Mouse (Mus musculus) forebrain, embryonic 12.5 days (tissue): ENCODE data around the gene Yipf4. TPM values are rescaled to one million over a fixed set of nuclear protein-coding genes. Genes with fewer than 3 reads are reported as not detected.

ENCODE experiments used
- ATAC-seq: fragments of 200-750 bp; cut with Nextera tagmentation; 2 replicates; pipeline ENCODE4 v1.8.0; 2017; ENCODE audit warnings: moderate TSS enrichment; ENCODE audit not compliant: low FRiP score
- H3K27ac ChIP-seq: fragments of 300-500 bp; sonication (generic); 2 replicates; pipeline ENCODE4 v1.5.1; 2016; ENCODE audit warnings: mild to moderate bottlenecking
- H3K27me3 ChIP-seq: fragments of 300-500 bp; sonication (generic); 2 replicates; pipeline ENCODE4 v1.6.1; 2016; ENCODE audit warnings: mild to moderate bottlenecking
- H3K36me3 ChIP-seq: fragments of 300-500 bp; sonication (generic); replicated peaks from 2 replicates; pipeline ENCODE4 v1.6.1; 2016; ENCODE audit warnings: mild to moderate bottlenecking
- H3K4me1 ChIP-seq: fragments of 300-500 bp; sonication (generic); 2 replicates; pipeline ENCODE4 v1.6.1; 2016
- H3K4me2 ChIP-seq: fragments of 300-500 bp; sonication (generic); 2 replicates; pipeline ENCODE4 v1.6.1; 2016; ENCODE audit warnings: mild to moderate bottlenecking, moderate library complexity
- H3K4me3 ChIP-seq: fragments of 300-500 bp; sonication (generic); replicated peaks from 2 replicates; pipeline ENCODE4 v1.5.1; 2016; ENCODE audit warnings: mild to moderate bottlenecking
- H3K9ac ChIP-seq: fragments of 300-500 bp; sonication (generic); 2 replicates; pipeline ENCODE4 v1.6.1; 2016; ENCODE audit warnings: mild to moderate bottlenecking
- H3K9me3 ChIP-seq: fragments of 300-500 bp; sonication (generic); 2 replicates; pipeline ENCODE4 v1.6.1; 2016
- WGBS: fragments of 180-500 bp; shearing (Covaris S2); methylation state at CpG from one replicate; pipeline ENCODE4 v1.1.7; 2016; 5-methylcytosine and 5-hydroxymethylcytosine counted together
- polyA plus RNA-seq: library from polyadenylated mRNA; unstranded; fragments of >200 nt; fragmentation: Nextera tagmentation; extraction: Ambion mirVana; gene quantifications from 2 replicates; pipeline ENCODE4 v1.2.1, GENCODE M21; 2016

Gene Yipf4
- polyA plus RNA-seq, 1 experiment from 2014 or later: 54.9 TPM

DNA sequence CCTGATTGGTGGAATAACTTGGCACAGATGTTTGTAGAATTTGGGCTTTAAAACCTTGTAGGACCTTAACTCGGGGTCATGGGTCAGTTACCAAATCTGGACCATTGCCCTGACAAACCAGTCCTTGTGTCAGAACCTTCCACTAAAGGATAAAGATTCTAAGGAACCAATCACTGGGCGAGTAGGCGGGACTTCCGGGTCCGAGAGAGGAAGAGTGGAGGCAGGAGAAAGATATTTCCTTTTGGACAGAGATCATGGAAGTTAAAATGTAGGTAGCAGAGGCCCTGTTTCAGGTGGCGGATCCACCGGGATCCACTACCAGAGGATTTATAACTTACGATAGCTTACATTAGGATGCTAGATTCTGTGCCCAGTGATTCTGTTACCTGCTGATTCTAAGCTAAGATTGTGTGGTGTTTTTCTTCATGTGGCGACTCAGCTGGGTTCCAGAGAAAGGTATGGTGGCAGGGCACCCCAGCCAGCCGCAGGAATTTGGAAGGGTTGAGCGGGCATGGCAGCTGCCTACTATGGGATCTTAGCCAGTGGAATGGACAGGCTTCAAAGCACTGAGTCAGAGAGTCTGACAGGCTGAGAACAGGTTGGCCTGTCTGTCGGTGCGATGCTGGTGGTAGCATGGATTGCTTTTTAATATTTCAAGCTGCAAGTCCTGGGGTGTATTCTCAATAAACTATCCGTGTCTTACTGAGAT is 8.8 kb upstream of the Yipf4 start:
- no peaks in the 10 kb centered on the region for H3K27me3 ChIP-seq
- no peaks in the 10 kb centered on the region for H3K4me1 ChIP-seq
- ATAC-seq: no peak
- WGBS: 88% methylated on average over 14 of the region's 14 CpGs
- H3K4me3 ChIP-seq: no peak overlapping the region
- H3K9me3 ChIP-seq: no peaks in the 10 kb centered on the region
- H3K36me3 ChIP-seq: no peaks in the 10 kb centered on the region
- no peak overlapping the region for H3K27ac ChIP-seq
- no peak overlapping the region for H3K4me2 ChIP-seq
- no peak overlapping the region for H3K9ac ChIP-seq

- H3K4me2 ChIP-seq: peak overlapping the region; percentile 69
- WGBS: under 1% methylated on average over 12 of the region's 12 CpGs
Measured at GRCm38 (mm10) chr17:74489901-74490220, 568 bp downstream of the Yipf4 start.

GRCm38 (mm10) chr17:74491565-74491964 is 2.3 kb downstream of the Yipf4 start:
- ATAC-seq: no peak
- H3K36me3 ChIP-seq: peaks cover 29% of the 10 kb centered on the region
- no peaks in the 10 kb centered on the region for H3K9me3 ChIP-seq
- H3K9ac ChIP-seq: no peak overlapping the region
- H3K4me2 ChIP-seq: no peak overlapping the region
- 91% methylated on average over 3 of the region's 3 CpGs for WGBS
- H3K4me1 ChIP-seq: peaks cover 6% of the 10 kb centered on the region
- no peak overlapping the region for H3K27ac ChIP-seq
- H3K27me3 ChIP-seq: no peaks in the 10 kb centered on the region; the same call in 1 of the 2 replicates
- H3K4me3 ChIP-seq: no peak overlapping the region

More at GRCm38 (mm10) chr17:74489901-74490220, 568 bp downstream of the Yipf4 start:
- peak overlapping the region; percentile 80 for H3K27ac ChIP-seq
- ATAC-seq: no peak
- H3K9ac ChIP-seq: peak overlapping the region; percentile 91
- peak overlapping the region; percentile 99 for H3K4me3 ChIP-seq
- no peaks in the 10 kb centered on the region for H3K9me3 ChIP-seq
- H3K27me3 ChIP-seq: no peaks in the 10 kb centered on the region; the same call in 1 of the 2 replicates
- H3K4me1 ChIP-seq: peaks cover 6% of the 10 kb centered on the region
- H3K36me3 ChIP-seq: peaks cover 20% of the 10 kb centered on the region

DNA sequence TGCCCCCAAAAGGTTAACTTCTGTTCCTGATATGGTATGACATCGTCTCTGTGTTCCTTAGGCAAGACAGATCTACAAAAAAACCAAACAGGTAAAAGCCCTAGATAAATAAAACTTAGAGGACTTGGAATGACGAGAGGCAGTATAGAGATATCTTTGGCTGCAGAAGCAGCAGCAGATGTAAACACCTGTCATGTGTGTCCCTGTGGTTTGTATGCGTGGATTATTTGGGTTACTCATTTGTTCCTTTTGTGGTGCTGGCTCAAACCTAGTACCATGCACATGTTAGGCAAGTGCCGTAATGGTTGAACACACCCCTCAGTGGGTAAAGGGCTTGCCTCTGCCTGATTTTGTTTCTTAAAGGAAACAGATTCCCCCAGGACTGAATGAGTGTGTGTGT is 10.9 kb downstream of the Yipf4 start:
- Histone ChIP-seq H3K4me2 (no peak overlapping the region), H3K4me1 (no peaks in the 10 kb centered on the region), H3K9ac (no peak overlapping the region), H3K27me3 (no peaks in the 10 kb centered on the region), H3K36me3 (peaks cover 39% of the 10 kb centered on the region), H3K9me3 (no peaks in the 10 kb centered on the region), H3K27ac (no peak overlapping the region), H3K4me3 (no peak overlapping the region)
- 96% methylated on average over 4 of the region's 4 CpGs for WGBS
- no peak for ATAC-seq

DNA sequence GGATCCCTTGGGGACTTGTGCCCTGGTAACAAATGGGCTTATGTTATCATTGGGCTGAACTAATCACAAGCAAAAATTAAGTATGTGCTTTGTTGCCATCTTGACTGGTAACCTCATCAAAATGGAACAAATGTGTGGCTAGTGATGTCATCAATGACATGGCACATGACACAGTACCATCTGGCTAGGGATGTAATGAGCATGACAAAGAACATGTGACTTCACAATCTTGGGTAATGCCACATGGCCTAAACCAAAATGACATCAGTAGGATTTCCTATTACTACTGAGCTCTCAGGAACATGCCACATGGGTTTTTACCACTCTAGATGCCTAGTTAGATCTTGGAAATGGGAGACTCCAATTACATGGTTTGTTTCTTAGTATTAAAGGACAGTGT is 11.8 kb downstream of the Yipf4 start:
- H3K36me3 ChIP-seq: peaks cover 32% of the 10 kb centered on the region
- no peak overlapping the region for H3K27ac ChIP-seq
- no peak for ATAC-seq
- no peak overlapping the region for H3K9ac ChIP-seq
- H3K9me3 ChIP-seq: no peaks in the 10 kb centered on the region
- no peaks in the 10 kb centered on the region for H3K4me1 ChIP-seq
- no peak overlapping the region for H3K4me3 ChIP-seq
- H3K27me3 ChIP-seq: no peaks in the 10 kb centered on the region
- no peak overlapping the region for H3K4me2 ChIP-seq

DNA sequence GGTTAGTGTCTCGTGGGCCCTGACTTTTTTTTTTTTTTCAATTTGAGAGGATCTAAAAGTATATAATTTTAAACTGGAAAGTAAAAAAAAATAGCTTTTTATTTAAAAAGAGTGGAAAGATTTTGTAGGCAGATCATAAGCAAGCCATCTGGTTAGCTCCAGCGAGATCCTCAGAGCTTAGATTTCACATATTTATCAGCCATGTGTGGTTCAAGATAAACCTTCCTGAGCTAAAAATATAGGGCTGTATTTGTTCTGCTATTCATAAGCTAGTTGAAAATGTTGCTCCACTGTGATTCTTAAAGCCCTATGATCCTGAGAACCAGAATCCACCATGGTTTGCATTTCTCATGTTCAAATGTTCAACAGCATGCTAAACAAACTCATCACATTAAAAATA is 18.6 kb downstream of the Yipf4 start:
- no peaks in the 10 kb centered on the region for H3K27me3 ChIP-seq
- H3K36me3 ChIP-seq: no peaks in the 10 kb centered on the region
- H3K4me3 ChIP-seq: no peak overlapping the region
- no peak for ATAC-seq
- 84% methylated on average over 2 of the region's 2 CpGs for WGBS
- no peak overlapping the region for H3K9ac ChIP-seq
- H3K27ac ChIP-seq: no peak overlapping the region
- H3K9me3 ChIP-seq: no peaks in the 10 kb centered on the region
- H3K4me2 ChIP-seq: no peak overlapping the region
- H3K4me1 ChIP-seq: no peaks in the 10 kb centered on the region

DNA sequence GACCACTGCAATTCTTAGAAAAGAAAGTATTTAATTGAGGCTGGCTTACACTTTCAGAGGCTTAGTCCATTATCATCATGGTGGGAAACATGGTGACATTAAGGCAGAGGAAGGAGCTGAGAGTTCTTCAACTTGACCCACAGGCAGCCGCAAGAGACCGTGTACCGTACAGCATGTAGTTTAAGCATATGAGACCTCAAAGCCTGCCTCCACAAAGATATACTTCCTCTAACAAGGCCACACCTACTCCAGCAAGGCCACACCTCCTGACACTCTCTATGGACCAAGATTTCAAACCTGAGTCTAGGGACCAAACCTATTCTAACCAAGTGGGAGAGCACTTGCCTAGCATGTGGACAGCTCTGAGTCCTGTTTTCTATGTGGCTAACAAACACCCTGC is 19.3 kb downstream of the Yipf4 start:
- Histone ChIP-seq H3K27me3 (no peaks in the 10 kb centered on the region), H3K4me3 (no peak overlapping the region), H3K9ac (no peak overlapping the region), H3K9me3 (no peaks in the 10 kb centered on the region), H3K4me2 (no peak overlapping the region), H3K36me3 (no peaks in the 10 kb centered on the region), H3K27ac (no peak overlapping the region), H3K4me1 (no peaks in the 10 kb centered on the region)
- 90% methylated on average over 3 of the region's 3 CpGs for WGBS
- ATAC-seq: no peak

DNA sequence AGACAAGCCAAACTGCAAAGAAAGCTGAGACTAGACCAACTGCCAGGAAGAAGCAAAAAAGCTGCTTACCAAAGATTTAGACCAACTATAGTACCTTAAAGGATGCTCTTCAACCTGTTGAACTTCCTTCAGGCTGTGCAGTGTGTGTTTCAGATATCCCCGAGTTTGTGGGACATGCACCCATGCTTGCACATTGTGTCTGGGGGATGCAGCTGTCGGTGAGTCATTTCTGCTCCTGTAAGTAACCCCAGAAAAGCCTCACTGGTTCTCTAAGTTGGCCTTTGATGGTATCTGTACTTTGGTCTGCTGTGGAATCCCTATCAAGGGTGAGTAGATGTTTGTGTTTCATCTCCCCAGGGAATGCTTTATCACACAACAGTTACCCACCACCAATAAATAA is 23.0 kb downstream of the Yipf4 start:
- WGBS: 86% methylated on average over 2 of the region's 2 CpGs
- Histone ChIP-seq H3K4me1 (no peaks in the 10 kb centered on the region), H3K4me2 (no peak overlapping the region), H3K27me3 (no peaks in the 10 kb centered on the region), H3K9ac (no peak overlapping the region), H3K27ac (no peak overlapping the region), H3K4me3 (no peak overlapping the region), H3K36me3 (no peaks in the 10 kb centered on the region), H3K9me3 (no peaks in the 10 kb centered on the region)
- no peak for ATAC-seq

- Histone ChIP-seq H3K9me3 (no peaks in the 10 kb centered on the region), H3K4me1 (peaks cover 7% of the 10 kb centered on the region), H3K36me3 (no peaks in the 10 kb centered on the region), H3K4me3 (no peak overlapping the region), H3K27me3 (no peaks in the 10 kb centered on the region), H3K9ac (no peak overlapping the region), H3K4me2 (no peak overlapping the region), H3K27ac (no peak overlapping the region)
- WGBS: 84% methylated on average over 8 of the region's 8 CpGs
- no peak for ATAC-seq
Measured at GRCm38 (mm10) chr17:74522797-74523723, 33.8 kb downstream of the Yipf4 start.

DNA sequence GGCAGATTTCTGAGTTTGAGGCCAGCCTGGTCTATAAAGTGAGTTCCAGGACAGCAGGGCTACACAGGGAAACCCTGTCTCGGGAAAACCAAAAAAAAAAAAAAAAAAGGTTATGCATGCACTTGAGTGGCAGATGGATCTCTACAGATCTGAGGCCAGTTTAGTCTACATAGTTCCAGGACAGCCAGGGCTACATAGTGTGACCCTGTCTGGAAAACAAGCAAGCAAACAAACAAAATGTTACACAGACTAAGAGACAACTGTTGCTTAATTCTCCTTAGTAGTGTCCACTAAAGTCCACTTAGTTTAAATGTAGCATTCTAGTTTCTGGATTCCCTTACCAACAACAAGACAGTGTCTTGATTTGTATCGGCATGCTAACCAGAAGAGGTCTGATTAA is 36.8 kb downstream of the Yipf4 start:
- Histone ChIP-seq H3K4me1 (peaks cover 21% of the 10 kb centered on the region), H3K9ac (no peak overlapping the region), H3K36me3 (no peaks in the 10 kb centered on the region), H3K4me2 (no peak overlapping the region), H3K9me3 (no peaks in the 10 kb centered on the region), H3K27ac (no peak overlapping the region), H3K4me3 (no peak overlapping the region), H3K27me3 (no peaks in the 10 kb centered on the region)
- WGBS: 88% methylated on average over 2 of the region's 2 CpGs
- ATAC-seq: no peak

GRCm38 (mm10) chr17:74526806-74527653 is 37.7 kb downstream of the Yipf4 start:
- Histone ChIP-seq H3K9ac (peak overlapping the region; percentile 97), H3K27ac (peak overlapping the region; percentile 99), H3K27me3 (no peaks in the 10 kb centered on the region), H3K4me3 (peak overlapping the region; percentile 88), H3K4me1 (peaks cover 21% of the 10 kb centered on the region), H3K9me3 (no peaks in the 10 kb centered on the region), H3K36me3 (no peaks in the 10 kb centered on the region), H3K4me2 (peak overlapping the region; percentile 76)
- WGBS: 86% methylated on average over 9 of the region's 9 CpGs
- ATAC-seq: 0 out of 2 replicates have a peak, but pooled peaks have one; percentile 1
